Mouse (Mus musculus): ENCODE measurements around the gene Atp6ap1. TPM values are rescaled to one million over a fixed set of nuclear protein-coding genes. Genes with fewer than 3 reads are reported as not detected.

The Atp6ap1 gene
- polyA plus RNA-seq, 1 experiment: 40.3 TPM

DNA sequence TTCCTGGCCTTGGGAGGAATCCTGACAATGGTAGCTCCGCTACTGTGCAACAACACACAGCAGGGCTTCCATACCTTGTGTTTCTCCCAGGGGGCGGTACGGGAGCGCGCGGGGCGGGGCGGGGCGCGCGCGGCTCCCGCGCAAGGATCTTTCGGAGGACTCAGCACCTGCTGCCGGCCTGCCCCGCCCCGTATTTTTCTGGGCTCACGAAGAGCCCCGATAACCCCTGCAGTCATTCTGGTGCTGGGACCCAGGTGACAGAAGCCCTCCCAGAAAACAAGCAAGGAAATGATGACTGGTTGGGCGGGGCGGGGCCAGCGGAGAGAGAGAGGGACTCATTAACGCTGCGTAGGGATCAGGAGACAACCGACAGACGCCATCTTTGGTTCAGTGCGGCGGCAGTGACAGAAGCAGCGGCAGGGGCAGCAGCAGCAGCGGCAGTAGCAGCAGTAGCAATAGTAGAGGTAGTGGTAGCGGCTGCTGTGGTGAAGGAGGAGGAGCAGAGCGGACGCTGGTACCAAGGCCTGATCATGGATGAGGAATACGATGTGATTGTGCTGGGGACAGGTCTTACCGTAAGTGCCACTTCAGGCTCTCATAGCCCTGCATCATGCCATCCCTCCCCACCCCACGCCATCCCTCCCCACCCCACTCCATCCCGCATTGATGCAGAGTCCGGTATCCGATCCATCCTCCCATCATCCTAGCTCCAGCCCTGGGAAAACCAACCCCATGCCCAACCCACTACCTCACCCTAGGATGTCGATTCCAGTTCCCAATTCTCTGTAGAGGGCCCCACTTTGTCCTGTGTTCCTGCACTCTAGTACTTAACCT, 8.2 kb downstream of the Atp6ap1 start, which contains the start of gene Gdi1:
Gdi1 (plus strand) TSS at position 132 of the 834 bp plus-strand sequence.
- TF ChIP-seq CTCF (IDR thresholded peaks at IDR 0.05; ENCODE audit: control insufficient read depth, insufficient read depth, insufficient replicate concordance, low read depth, low read length): no peak
- peak; percentile 51; the same call in 1 of the 2 replicates for TF ChIP-seq POLR2A (IDR thresholded peaks at IDR 0.05; ENCODE audit: control insufficient read depth, low read depth, low read length)
- peak within 1 kb of the TSS; percentile 92 for H3K4me3 ChIP-seq (ENCODE audit: control insufficient read depth, low read depth, low read length)
- H3K4me1 ChIP-seq (ENCODE audit: control insufficient read depth, insufficient read depth, low read length): peaks cover 3% of the 10 kb centered on the region; the same call in 1 of the 2 replicates
- H3K27me3 ChIP-seq (ENCODE audit: control insufficient read depth, insufficient read depth, low read length): no peaks in the 10 kb centered on the region
- no peaks in the 10 kb centered on the region for H3K36me3 ChIP-seq (ENCODE audit: control insufficient read depth, insufficient read depth, low read length)
- H3K27ac ChIP-seq (ENCODE audit: control insufficient read depth, insufficient read depth, low read depth, low read length): peak within 1 kb of the TSS; percentile 91

- Histone ChIP-seq H3K27me3 (ENCODE audit: control insufficient read depth, insufficient read depth, low read length) (no peaks in the 10 kb centered on the region), H3K4me1 (ENCODE audit: control insufficient read depth, insufficient read depth, low read length) (no peaks in the 10 kb centered on the region), H3K27ac (ENCODE audit: control insufficient read depth, insufficient read depth, low read depth, low read length) (peak within 1 kb of the TSS; percentile 55), H3K4me3 (ENCODE audit: control insufficient read depth, low read depth, low read length) (peak within 1 kb of the TSS; percentile 89), H3K36me3 (ENCODE audit: control insufficient read depth, insufficient read depth, low read length) (no peaks in the 10 kb centered on the region)
- TF ChIP-seq POLR2A (IDR thresholded peaks at IDR 0.05; ENCODE audit: control insufficient read depth, low read depth, low read length) (peak; percentile 47; the same call in 1 of the 2 replicates), CTCF (IDR thresholded peaks at IDR 0.05; ENCODE audit: control insufficient read depth, insufficient read depth, insufficient replicate concordance, low read depth, low read length) (no peak)
These were observed 15.9 kb downstream of the Atp6ap1 start, which contains the start of gene Fam50a for GRCm38 (mm10) chrX:74312540-74313464. Fam50a (plus strand) TSS chrX:74313033.

DNA sequence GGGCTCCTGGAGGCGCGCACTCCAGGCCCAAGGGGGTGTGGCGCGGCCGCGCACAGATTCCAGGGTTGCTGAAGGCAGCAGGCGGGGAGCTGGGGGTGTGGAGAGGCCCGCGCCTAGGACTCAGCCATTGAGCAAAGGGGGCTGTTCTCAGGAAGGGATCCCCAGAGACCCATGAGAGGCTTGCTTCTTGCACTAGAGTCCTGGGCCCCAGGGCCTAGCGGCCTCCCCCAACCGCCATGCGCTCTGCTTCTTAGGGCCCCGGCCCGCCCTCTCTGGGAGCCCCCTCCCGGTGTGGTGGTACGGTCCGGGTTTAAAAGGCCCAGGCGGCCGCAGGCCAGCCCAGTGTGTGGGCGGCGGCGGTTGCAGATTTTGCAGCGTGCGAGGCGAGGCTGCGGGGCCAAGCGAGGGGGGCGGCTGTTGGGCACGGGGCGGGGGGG, 31.8 kb downstream of the Atp6ap1 start, which contains the start of gene Plxna3:
Plxna3 (plus strand) TSS at position 342 of the 437 bp plus-strand sequence.
- no peak for TF ChIP-seq POLR2A (IDR thresholded peaks at IDR 0.05; ENCODE audit: control insufficient read depth, low read depth, low read length)
- TF ChIP-seq CTCF (IDR thresholded peaks at IDR 0.05; ENCODE audit: control insufficient read depth, insufficient read depth, insufficient replicate concordance, low read depth, low read length): no peak
- no peak within 1 kb of the TSS; the same call in 1 of the 2 replicates for H3K27ac ChIP-seq (ENCODE audit: control insufficient read depth, insufficient read depth, low read depth, low read length)
- no peaks in the 10 kb centered on the region for H3K36me3 ChIP-seq (ENCODE audit: control insufficient read depth, insufficient read depth, low read length)
- H3K27me3 ChIP-seq (ENCODE audit: control insufficient read depth, insufficient read depth, low read length): no peaks in the 10 kb centered on the region
- peak within 1 kb of the TSS; percentile 67 for H3K4me3 ChIP-seq (ENCODE audit: control insufficient read depth, low read depth, low read length)
- H3K4me1 ChIP-seq (ENCODE audit: control insufficient read depth, insufficient read depth, low read length): peaks cover 3% of the 10 kb centered on the region; the same call in 1 of the 2 replicates

DNA sequence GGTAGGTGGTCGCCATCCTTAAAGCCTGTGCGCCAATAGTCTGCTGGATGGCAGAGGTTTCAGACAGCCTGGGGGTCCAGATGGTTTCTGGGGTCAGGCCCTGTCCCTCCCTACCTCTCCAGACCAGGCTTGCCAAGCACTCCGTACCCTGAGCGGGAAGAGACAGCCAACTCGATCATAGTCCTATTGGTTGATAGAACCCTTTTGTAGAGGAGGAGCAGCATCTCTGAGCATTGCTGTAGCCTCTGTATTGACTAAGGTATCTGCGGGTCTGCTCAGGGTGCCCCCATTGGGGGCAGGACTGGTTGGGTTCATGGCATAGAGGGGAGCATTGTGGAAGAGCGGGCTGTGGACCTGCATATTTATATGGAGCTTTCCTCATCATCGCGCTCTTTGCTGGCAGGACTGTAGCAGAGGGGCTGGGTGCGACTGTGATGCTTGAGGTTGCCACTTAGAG, 32.3 kb downstream of the Atp6ap1 start:
- no peak overlapping the region; the same call in 1 of the 2 replicates for H3K27ac ChIP-seq (ENCODE audit: control insufficient read depth, insufficient read depth, low read depth, low read length)
- peak overlapping the region; percentile 64 for H3K4me3 ChIP-seq (ENCODE audit: control insufficient read depth, low read depth, low read length)
- peaks cover 3% of the 10 kb centered on the region; the same call in 1 of the 2 replicates for H3K4me1 ChIP-seq (ENCODE audit: control insufficient read depth, insufficient read depth, low read length)
- no peaks in the 10 kb centered on the region for H3K27me3 ChIP-seq (ENCODE audit: control insufficient read depth, insufficient read depth, low read length)
- no peaks in the 10 kb centered on the region for H3K36me3 ChIP-seq (ENCODE audit: control insufficient read depth, insufficient read depth, low read length)
- TF ChIP-seq CTCF (IDR thresholded peaks at IDR 0.05; ENCODE audit: control insufficient read depth, insufficient read depth, insufficient replicate concordance, low read depth, low read length): no peak
- TF ChIP-seq POLR2A (IDR thresholded peaks at IDR 0.05; ENCODE audit: control insufficient read depth, low read depth, low read length): no peak

DNA sequence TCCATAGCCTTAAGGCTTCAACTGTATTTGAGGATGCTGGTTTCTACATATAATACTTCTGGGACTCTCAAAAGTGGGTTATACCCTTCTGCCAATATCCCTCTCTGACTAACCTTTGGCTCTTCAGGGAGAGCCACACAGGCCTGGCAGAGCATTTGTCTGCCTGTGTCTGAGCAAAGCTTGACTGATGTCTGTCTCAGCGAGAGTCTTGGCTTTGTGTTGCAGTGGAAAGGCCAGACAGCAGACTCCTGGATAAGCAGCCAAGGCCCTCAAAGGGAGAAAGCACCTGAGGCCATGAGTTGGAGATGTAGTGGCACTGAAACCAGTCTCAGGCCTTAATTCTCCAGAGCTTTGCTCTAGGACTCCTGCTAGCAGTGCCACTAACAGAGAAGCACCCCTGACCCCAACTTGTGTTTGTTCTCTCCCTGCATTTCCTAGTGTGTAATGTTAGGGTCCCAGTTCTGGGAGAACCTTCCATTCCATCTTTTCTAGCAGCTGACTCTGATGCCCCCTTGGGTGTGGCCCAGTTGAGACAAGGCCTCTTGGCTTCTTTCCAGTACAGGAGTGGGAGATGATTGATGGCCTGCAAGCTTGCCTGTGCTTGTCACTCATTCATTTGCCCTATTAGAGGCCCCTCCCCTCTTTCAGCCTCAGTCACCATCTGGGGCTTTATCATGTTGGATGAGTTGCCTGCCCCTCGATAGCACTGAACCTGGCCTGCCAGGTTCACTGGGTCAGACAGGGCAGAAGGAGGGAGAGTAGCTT, 33.5 kb downstream of the Atp6ap1 start:
- TF ChIP-seq POLR2A (IDR thresholded peaks at IDR 0.05; ENCODE audit: control insufficient read depth, low read depth, low read length): no peak
- no peak for TF ChIP-seq CTCF (IDR thresholded peaks at IDR 0.05; ENCODE audit: control insufficient read depth, insufficient read depth, insufficient replicate concordance, low read depth, low read length)
- Histone ChIP-seq H3K4me3 (ENCODE audit: control insufficient read depth, low read depth, low read length) (no peak overlapping the region), H3K36me3 (ENCODE audit: control insufficient read depth, insufficient read depth, low read length) (no peaks in the 10 kb centered on the region), H3K4me1 (ENCODE audit: control insufficient read depth, insufficient read depth, low read length) (peaks cover 3% of the 10 kb centered on the region; the same call in 1 of the 2 replicates), H3K27me3 (ENCODE audit: control insufficient read depth, insufficient read depth, low read length) (no peaks in the 10 kb centered on the region), H3K27ac (ENCODE audit: control insufficient read depth, insufficient read depth, low read depth, low read length) (no peak overlapping the region)

Data from testis, adult 2 months (tissue).